Mouse (Mus musculus): ENCODE measurements at regions not wholly inside any gene's neighbourhood (a gene's known extent, or its start where the extent isn't known, plus 50 kb on each side); places are given as distances from the start of the nearest gene placed in this dataset.
A peak's percentile ranks its signal among the peaks of the same experiment; 100 is the strongest.

- no peak for DNase-seq
Observed at GRCm38 (mm10) chr3:61064720-61065119, 62.1 kb downstream of the P2ry1 start.

DNA sequence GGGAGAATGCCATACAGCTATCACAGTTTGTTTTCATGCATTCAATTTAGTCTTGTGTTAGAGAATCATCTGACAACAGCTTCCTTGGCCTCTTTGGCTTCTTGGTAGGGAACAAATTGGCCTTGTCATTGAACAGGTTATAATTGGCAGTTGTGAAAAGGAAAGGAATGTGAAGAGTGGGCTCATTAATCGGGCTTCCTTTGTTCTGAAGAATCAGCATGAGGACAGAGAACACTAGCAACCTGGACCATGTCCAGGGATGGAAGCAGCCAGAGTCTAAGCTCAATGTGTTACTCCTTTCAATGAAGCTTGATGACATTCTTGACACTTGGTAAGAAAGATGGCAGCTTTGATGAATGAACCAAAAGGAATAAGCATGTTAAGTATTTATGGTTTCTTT is 64.5 kb downstream of the P2ry1 start:
- no peak for DNase-seq

GRCm38 (mm10) chr3:61068229-61068628 is 65.6 kb downstream of the P2ry1 start:
- no peak for DNase-seq

GRCm38 (mm10) chr3:61071041-61071440 is 68.4 kb downstream of the P2ry1 start:
- DNase-seq, result no peak

DNA sequence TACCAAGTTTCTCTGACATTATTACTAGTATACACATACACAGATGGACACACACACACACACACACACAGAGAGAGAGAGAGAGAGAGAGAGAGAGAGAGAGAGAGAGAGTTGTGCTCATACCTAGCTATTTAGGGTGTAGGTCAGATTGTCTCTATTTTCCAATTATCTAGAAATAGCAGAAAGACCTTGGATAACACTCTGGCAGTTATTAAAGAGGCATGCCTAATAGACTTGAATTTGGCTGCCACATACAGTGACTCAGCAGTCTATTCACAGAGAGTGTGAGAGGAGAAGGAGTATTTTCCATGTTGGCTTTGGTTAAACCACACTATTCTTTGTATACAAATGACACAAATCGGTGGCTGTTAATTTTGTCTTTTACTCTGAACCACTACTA is 69.7 kb downstream of the P2ry1 start:
- DNase-seq, result no peak

- no peak for DNase-seq
Observed at GRCm38 (mm10) chr3:61073103-61073502, 70.5 kb downstream of the P2ry1 start.

GRCm38 (mm10) chr3:61073806-61074205 is 71.2 kb downstream of the P2ry1 start:
- DNase-seq, result no peak

DNA sequence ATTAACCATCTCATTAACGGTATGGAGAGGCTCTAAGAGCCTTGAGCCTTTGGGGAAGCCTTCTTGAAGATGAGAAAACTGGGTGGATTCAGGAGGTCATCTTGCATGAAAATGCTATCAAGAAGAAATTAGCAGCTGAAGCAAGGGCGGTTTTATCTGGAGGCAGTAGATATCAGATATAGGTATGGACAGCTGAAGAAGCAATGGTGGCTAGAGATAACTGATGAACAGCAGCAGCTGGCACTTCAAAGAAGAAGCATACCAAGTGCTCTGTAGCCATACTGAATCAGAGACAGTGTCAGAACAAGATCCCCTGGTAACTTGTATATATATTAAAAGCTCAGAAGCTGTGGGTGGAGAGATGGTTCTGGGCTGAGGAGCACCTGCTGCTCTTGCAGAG is 73.2 kb downstream of the P2ry1 start:
- no peak for DNase-seq

DNA sequence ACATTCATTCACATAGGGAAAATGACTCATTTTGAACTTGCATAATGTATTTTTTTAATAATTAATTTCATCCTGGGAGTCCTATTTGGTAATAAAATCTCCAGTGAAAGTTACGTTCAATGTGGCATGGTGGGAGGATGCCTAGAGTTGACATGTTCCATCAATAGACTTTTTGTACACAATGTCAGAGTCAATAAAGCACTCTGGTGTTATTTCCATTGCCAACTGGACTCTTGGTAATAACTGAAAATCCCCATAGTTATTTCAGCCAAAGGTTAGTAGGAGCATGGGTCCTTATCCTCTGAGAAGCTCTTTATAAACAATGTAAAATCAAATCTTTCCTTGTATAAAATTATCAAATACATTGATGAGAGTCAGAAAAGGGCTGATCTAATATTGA is 87.3 kb downstream of the P2ry1 start:
- DNase-seq, result no peak

DNA sequence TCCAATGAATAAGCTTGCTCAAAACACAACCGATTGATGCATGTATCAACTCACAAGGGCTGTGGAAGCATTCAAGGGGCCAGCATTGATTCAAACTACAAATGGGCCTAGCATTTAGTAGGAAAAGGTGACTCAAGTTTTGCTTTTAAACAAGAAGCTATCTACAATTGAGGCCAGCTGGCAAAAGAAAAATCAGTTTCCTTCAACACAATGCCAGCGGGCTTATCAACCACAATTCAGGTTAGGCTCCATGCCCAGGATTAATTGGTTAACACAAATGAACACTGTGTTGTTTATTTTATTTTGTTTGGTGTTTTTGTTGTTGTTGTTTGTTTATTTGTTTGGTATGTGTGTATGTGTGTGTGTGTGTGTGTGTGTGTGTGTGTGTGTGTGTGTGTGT is 89.4 kb downstream of the P2ry1 start:
- DNase-seq, result no peak

GRCm38 (mm10) chr3:61116364-61116763 is 113.8 kb downstream of the P2ry1 start:
- no peak for DNase-seq

- DNase-seq, result no peak
Observed at GRCm38 (mm10) chr3:61133096-61133495, 130.5 kb downstream of the P2ry1 start.

DNA sequence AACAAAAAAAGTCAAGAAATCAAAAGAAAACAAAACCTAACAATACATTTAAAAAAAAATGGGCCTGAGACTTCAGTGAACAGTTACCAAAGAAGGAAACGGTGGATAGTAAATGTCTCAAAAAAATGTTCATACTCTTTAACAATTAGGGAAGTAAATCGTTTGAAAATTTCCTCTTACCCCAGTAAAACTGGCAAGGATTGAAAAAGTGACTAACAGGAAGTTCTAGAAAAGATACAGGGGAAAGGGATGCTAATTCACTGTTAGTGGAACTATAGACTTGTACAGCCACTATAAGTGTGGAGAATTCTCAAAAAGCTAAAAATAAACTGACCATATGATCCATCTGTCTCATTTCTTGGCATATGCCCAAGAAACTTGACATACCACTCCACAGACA is 151.5 kb downstream of the P2ry1 start:
- no peak for DNase-seq

DNA sequence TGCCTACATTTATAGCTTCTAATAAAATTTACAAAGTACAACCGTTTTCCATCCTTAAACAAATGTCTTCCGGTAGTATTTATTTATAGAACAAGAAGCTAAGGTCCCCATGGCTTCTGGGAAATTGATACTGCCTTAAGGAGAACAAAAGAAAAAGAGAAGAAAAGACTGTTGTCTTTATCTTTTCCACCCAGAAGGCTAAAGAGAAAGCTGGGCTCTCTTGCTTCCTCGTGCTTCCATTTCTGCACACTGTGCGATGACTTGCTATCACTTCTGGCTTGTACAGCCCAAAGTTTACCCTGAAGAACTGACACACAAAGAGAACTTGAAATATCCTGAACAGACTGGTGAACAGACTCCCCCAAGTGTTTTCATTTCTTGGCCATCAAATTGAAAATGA is 157.2 kb downstream of the P2ry1 start:
- no peak for DNase-seq

- DNase-seq, result no peak
Observed at GRCm38 (mm10) chr3:61161384-61161783, 158.8 kb downstream of the P2ry1 start.

GRCm38 (mm10) chr3:61185789-61186188 is 175.6 kb upstream of the Rap2b start:
- DNase-seq, result peak in 1 of 2 experiments; percentile 2

- DNase-seq, result no peak
Observed at GRCm38 (mm10) chr3:61188662-61189061, 172.8 kb upstream of the Rap2b start.

- DNase-seq, result no peak
Observed at GRCm38 (mm10) chr3:61216562-61216961, 144.9 kb upstream of the Rap2b start.

DNA sequence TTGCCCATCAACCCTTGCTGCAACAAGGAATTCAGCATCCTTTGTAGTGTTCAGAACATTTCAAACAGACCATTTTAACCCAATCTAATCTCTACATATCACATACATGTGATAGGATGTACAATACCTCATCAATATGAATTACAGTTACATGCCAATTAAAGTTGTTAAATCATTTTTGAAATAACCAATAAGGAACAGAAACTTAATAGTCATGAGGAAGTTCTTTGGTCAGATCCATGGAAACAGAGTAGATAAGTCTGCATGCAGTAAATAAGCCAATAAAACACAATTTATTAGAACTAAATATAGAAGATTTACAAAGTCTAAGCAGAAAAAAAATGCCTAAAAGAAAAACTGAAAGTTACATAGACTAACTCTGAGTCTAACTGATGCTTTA is 136.9 kb upstream of the Rap2b start:
- DNase-seq, result no peak

- no peak for DNase-seq
Observed at GRCm38 (mm10) chr3:61225054-61225453, 136.4 kb upstream of the Rap2b start.

- DNase-seq, result no peak
Observed at GRCm38 (mm10) chr3:61241380-61241779, 120.1 kb upstream of the Rap2b start.

GRCm38 (mm10) chr3:61243876-61244527 is 117.4 kb upstream of the Rap2b start:
- peak in 1 of 2 experiments; percentile 39 for DNase-seq

- DNase-seq, result no peak
Observed at GRCm38 (mm10) chr3:61246429-61246828, 115.0 kb upstream of the Rap2b start.

GRCm38 (mm10) chr3:61247344-61247743 is 114.1 kb upstream of the Rap2b start:
- DNase-seq, result no peak

- DNase-seq, result no peak
Observed at GRCm38 (mm10) chr3:61255232-61255631, 106.2 kb upstream of the Rap2b start.
